Mouse (Mus musculus): ENCODE results near the gene B130006D01Rik. TPM values are rescaled to one million over a fixed set of nuclear protein-coding genes. Genes with fewer than 3 reads are reported as not detected.

Gene B130006D01Rik
- polyA plus RNA-seq, 1 experiment from 2014 or later, result 2.1 TPM

DNA sequence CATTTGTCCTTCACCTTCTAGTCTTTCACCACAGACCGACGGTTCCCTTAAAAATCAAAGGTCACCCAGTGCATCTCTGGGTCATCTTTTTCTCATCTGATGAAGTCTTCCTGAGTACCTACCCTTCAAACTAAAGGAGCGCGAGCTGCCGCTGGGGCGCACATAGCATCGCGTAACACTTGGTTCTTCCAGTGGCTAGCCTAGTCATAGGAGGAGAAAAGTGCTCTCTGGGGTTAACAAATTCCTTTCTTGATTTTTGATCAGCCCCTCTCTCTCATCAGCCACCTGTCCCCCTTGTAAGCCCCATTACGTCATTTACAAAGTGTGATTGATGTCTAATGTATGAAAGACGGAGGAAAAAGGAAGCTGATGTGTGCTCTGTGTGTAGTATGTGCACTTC, 45.8 kb downstream of the B130006D01Rik start:
- Histone ChIP-seq H3K4me1 (ENCODE audit: insufficient read depth) (no peaks in the 10 kb centered on the region), H3K27ac (ENCODE audit: low read depth) (no peak overlapping the region), H3K27me3 (ENCODE audit: insufficient read depth, low read length) (no peaks in the 10 kb centered on the region), H3K36me3 (ENCODE audit: insufficient read depth) (peaks cover 40% of the 10 kb centered on the region), H3K9ac (no peak overlapping the region), H3K9me3 (ENCODE audit: low read depth, low read length) (no peaks in the 10 kb centered on the region), H3K4me3 (ENCODE audit: low read depth, low read length) (no peak overlapping the region), H3K4me2 (no peak overlapping the region)
- 79% methylated on average over 10 of the region's 10 CpGs for WGBS
- TF ChIP-seq CTCF (IDR thresholded peaks at IDR 0.05; ENCODE audit: low read depth), result no peak
- ATAC-seq (ENCODE audit: insufficient read depth) (no peak), DNase-seq (no peak)

DNA sequence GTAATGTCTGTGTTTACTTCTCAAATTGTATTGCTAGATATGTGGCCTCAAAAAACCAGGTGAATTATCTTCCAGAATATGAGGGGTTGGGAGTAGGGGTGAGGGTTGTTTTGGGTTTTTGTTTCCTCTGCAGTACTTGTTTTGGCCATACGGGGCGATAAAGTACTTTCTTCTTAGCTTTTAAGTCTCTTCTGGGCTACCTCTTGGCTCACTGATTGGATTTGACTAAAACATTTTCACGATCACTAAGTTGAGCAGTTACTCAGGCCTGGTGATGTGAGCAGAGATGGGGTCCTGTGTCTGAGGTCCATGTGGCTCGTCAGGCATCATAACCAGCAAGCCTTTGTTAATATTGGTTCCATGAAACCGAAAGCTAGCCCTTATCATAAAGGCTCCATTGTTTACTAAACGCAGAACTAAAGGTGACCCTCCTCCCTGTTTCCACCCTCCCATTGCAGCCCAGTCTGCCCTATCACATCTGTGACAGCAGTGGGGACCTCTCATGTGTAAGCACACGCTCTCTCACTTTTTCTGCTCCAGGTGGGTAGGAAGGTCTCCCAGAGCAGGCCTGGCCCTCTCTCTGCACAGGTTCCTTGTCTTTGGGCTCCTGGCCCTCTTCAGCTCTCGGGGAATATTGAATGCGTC, 47.5 kb downstream of the B130006D01Rik start:
- Histone ChIP-seq H3K4me3 (ENCODE audit: low read depth, low read length) (no peak overlapping the region), H3K27ac (ENCODE audit: low read depth) (no peak overlapping the region), H3K27me3 (ENCODE audit: insufficient read depth, low read length) (no peaks in the 10 kb centered on the region), H3K4me2 (no peak overlapping the region), H3K9me3 (ENCODE audit: low read depth, low read length) (no peaks in the 10 kb centered on the region), H3K36me3 (ENCODE audit: insufficient read depth) (peaks cover 30% of the 10 kb centered on the region), H3K9ac (no peak overlapping the region), H3K4me1 (ENCODE audit: insufficient read depth) (no peaks in the 10 kb centered on the region)
- ATAC-seq (ENCODE audit: insufficient read depth) (no peak), DNase-seq (peak; percentile 64)
- TF ChIP-seq CTCF (IDR thresholded peaks at IDR 0.05; ENCODE audit: low read depth), result peak; percentile 52
- 61% methylated on average over 9 of the region's 9 CpGs for WGBS

DNA sequence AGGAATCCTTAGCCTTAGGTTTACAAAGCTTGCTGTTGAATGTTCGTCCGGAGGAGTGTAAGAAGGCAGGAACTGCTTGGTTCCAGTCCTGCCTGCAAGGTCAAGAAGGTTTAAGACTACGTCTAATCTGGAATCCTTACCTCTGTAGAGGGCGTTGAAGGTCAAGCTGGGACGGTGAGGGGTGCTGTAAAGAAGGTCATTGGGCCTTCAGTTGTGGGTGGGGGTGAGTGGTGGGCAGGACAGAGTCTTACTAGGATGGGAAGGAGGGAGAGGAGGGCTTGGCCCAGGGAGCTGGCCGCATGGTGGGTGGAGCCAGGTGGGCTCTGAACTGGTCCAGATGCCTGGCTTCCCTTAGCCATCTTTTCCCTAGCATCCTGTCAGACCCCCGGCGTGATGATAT, 48.3 kb downstream of the B130006D01Rik start:
- Histone ChIP-seq H3K4me2 (no peak overlapping the region), H3K4me3 (ENCODE audit: low read depth, low read length) (no peak overlapping the region), H3K27me3 (ENCODE audit: insufficient read depth, low read length) (no peaks in the 10 kb centered on the region), H3K9ac (no peak overlapping the region), H3K27ac (ENCODE audit: low read depth) (no peak overlapping the region), H3K9me3 (ENCODE audit: low read depth, low read length) (no peaks in the 10 kb centered on the region), H3K4me1 (ENCODE audit: insufficient read depth) (no peaks in the 10 kb centered on the region), H3K36me3 (ENCODE audit: insufficient read depth) (peaks cover 27% of the 10 kb centered on the region)
- ATAC-seq (ENCODE audit: insufficient read depth) (no peak), DNase-seq (no peak)
- 86% methylated on average over 8 of the region's 8 CpGs for WGBS
- TF ChIP-seq CTCF (IDR thresholded peaks at IDR 0.05; ENCODE audit: low read depth), result no peak

DNA sequence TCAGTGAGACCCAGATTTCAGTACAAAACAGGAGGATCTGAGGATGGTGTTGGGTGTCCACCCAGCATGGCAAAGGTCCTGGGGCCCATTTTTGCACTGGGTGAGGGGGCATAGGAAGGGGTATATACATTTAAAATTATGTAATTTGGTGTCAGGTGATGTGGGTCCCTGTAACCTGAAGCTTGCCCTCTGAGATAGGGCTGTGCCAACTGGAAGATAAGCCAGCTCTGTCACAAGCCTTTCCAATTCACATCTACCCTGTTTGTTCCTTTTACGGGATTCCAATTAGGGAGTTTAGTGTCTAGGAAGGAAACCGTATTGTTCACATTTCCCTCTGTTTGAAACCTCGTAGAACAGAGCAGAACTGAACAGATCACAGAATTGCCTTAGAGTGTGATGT, 49.9 kb downstream of the B130006D01Rik start:
- Histone ChIP-seq H3K4me3 (ENCODE audit: low read depth, low read length) (no peak overlapping the region), H3K4me1 (ENCODE audit: insufficient read depth) (no peaks in the 10 kb centered on the region), H3K27ac (ENCODE audit: low read depth) (no peak overlapping the region), H3K36me3 (ENCODE audit: insufficient read depth) (peaks cover 21% of the 10 kb centered on the region), H3K4me2 (no peak overlapping the region), H3K9me3 (ENCODE audit: low read depth, low read length) (no peaks in the 10 kb centered on the region), H3K27me3 (ENCODE audit: insufficient read depth, low read length) (no peaks in the 10 kb centered on the region), H3K9ac (no peak overlapping the region)
- TF ChIP-seq CTCF (IDR thresholded peaks at IDR 0.05; ENCODE audit: low read depth), result no peak
- DNase-seq (no peak), ATAC-seq (ENCODE audit: insufficient read depth) (no peak)
- WGBS, result 66% methylated on average over 3 of the region's 3 CpGs

Other genes with a start within 250 kb of the B130006D01Rik start
- 0.18 and 0.28 TPM in 2 replicates for gene Nxph3, start 209.0 kb upstream of the B130006D01Rik start, polyA plus RNA-seq (2014; fragmentation: Nextera tagmentation; extraction: Ambion mirVana)
- 5.0 and 5.9 TPM in 2 replicates for gene Ngfr, start 135.9 kb upstream of the B130006D01Rik start, polyA plus RNA-seq (2014; fragmentation: Nextera tagmentation; extraction: Ambion mirVana)
- gene Phb, start 56.6 kb upstream of the B130006D01Rik start, polyA plus RNA-seq (2014; fragmentation: Nextera tagmentation; extraction: Ambion mirVana), result 220 and 252 TPM in 2 replicates
- gene Zfp652, start 10.9 kb upstream of the B130006D01Rik start, polyA plus RNA-seq (2014; fragmentation: Nextera tagmentation; extraction: Ambion mirVana), result 12.4 and 13.6 TPM in 2 replicates
- 0.37 TPM in 1 of 2 replicates, not detected in the other for gene Phospho1, start 100.9 kb downstream of the B130006D01Rik start, polyA plus RNA-seq (2014; fragmentation: Nextera tagmentation; extraction: Ambion mirVana)
- 13.4 and 14.8 TPM in 2 replicates for gene Gngt2, start 113.6 kb downstream of the B130006D01Rik start, polyA plus RNA-seq (2014; fragmentation: Nextera tagmentation; extraction: Ambion mirVana)
- 7.2 TPM in 2 replicates for gene Abi3, start 118.9 kb downstream of the B130006D01Rik start, polyA plus RNA-seq (2014; fragmentation: Nextera tagmentation; extraction: Ambion mirVana)
- 0.11 and 0.18 TPM in 2 replicates for gene B4galnt2, start 191.3 kb downstream of the B130006D01Rik start, polyA plus RNA-seq (2014; fragmentation: Nextera tagmentation; extraction: Ambion mirVana)

Measured in lung, embryonic 14.5 days (tissue).